In genomic region chr3:63542638-63543408, GRCm38 (mm10) we compare ENCODE assay signal across 40 mouse cellular contexts. TPM values are rescaled to one million over a fixed set of nuclear protein-coding genes. Genes with fewer than 3 reads are reported as not detected.
A peak's percentile ranks its signal among the peaks of the same experiment; 100 is the strongest.
DNase-seq lines count a peak whose midpoint lies in the region; ATAC-seq and TF ChIP-seq lines count a peak whose summit lies in the region.
"Had no signal": no experiment of that assay in that cellular context is flagged by ENCODE, and none has a peak within 500 bp of the region (broad histone marks: within the 10 kb centered on the region; RNA-seq: fewer than 3 reads in every experiment).

No protein-coding gene starts in this region.

- CTCF ChIA-PET in Patski (lab: Charles Lee), result interaction anchor here (1.0 to 1.7 kb wide), 3 partner anchors 11 to 245 kb away, joined by 3 to 6 read pairs (median 3); no protein-coding TSS in a partner anchor

- in situ Hi-C loops in Patski (cut with MboI; ENCODE audit: low pct_unique_long_range_greater_than_20kb), result no loop called here

- DNase-seq in kidney, postnatal 10 days, result no peak
- peak; percentile 14 for DNase-seq in lung, postnatal 36 days
- no peak for DNase-seq in lung, adult 18-20 months
- DNase-seq in Patski (ENCODE audit: low read depth, low spot score), result no peak
- no peak for DNase-seq in heart, adult 18-20 months
- DNase-seq: adrenal gland, adult 2 months; adrenal gland, postnatal 36 days; cerebellum, adult 18-20 months; cerebellum, postnatal 14 days; gastrocnemius, adult 2 months; heart, postnatal 10 days; kidney, adult 9 months; liver; lung, postnatal 4 days; thymus, adult 2 months; thymus, postnatal 36 days had no signal

- WGBS in kidney, embryonic 15.5 days, result 53% methylated on average over 4 of the region's 4 CpGs

- H3K9me3 ChIP-seq in kidney, embryonic 15.5 days (replicated peaks), result no peaks in the 10 kb centered on the region
- H3K9me3 ChIP-seq: heart, embryonic 13.5 days; hindbrain, embryonic 10.5 days; hindbrain, embryonic 15.5 days; lung, embryonic 15.5 days; megakaryocyte, embryonic 14.5 days had no signal

- H3K27me3 ChIP-seq in kidney, embryonic 15.5 days, result no peaks in the 10 kb centered on the region
- no peaks in the 10 kb centered on the region for H3K27me3 ChIP-seq in Patski
- H3K27me3 ChIP-seq: heart, embryonic 13.5 days; hindbrain, embryonic 15.5 days; lung, embryonic 15.5 days; megakaryocyte, embryonic 14.5 days had no signal

- no peak overlapping the region for H3K4me3 ChIP-seq in kidney, embryonic 15.5 days (replicated peaks)
- no peak overlapping the region for H3K4me3 ChIP-seq in embryonic fibroblast, embryonic 13.5 days (ENCODE audit: insufficient read depth, low read length)
- H3K4me3 ChIP-seq: erythroblast, embryonic 14.5 days; gastrocnemius, adult 2 months; heart, embryonic 13.5 days; hindbrain, embryonic 10.5 days; hindbrain, embryonic 15.5 days; lung, embryonic 15.5 days; megakaryocyte, embryonic 14.5 days had no signal

- no peak overlapping the region for H3K9ac ChIP-seq in kidney, embryonic 15.5 days
- H3K9ac ChIP-seq: heart, embryonic 13.5 days; hindbrain, embryonic 15.5 days; liver, embryonic 14.5 days; lung, embryonic 15.5 days had no signal

- POLR2A ChIA-PET in Patski (lab: Charles Lee), result no interaction called here

- peak; percentile 54; the same call in 1 of the 2 replicates for ATAC-seq in kidney, embryonic 15.5 days (replicated peaks; ENCODE audit: low FRiP score)
- ATAC-seq in Patski, result peak; percentile 69
- ATAC-seq: activated CD4-positive, CD25-positive, alpha-beta regulatory T cell, adult 4 months; forebrain, embryonic 16.5 days; inflammation-experienced regulatory T-cells, adult 6 months; midbrain, embryonic 16.5 days had no signal

- H3K4me1 ChIP-seq in kidney, embryonic 15.5 days, result 0 out of 2 replicates have a peak, but pooled peaks cover 5% of the 10 kb centered on the region
- no peaks in the 10 kb centered on the region for H3K4me1 ChIP-seq in embryonic fibroblast, embryonic 13.5 days (ENCODE audit: control insufficient read depth, insufficient read depth, low read length)
- H3K4me1 ChIP-seq: hindbrain, embryonic 10.5 days; hindbrain, embryonic 15.5 days; megakaryocyte, embryonic 14.5 days had no signal

- H3K27ac ChIP-seq in kidney, embryonic 15.5 days, result 0 out of 2 replicates have a peak overlapping the region, but pooled peaks have one; percentile 54
- peak overlapping the region; percentile 26; the same call in 1 of the 2 replicates for H3K27ac ChIP-seq in embryonic fibroblast, embryonic 13.5 days (ENCODE audit: insufficient read depth, low read length)
- H3K27ac ChIP-seq: gastrocnemius, adult 2 months; heart, embryonic 13.5 days; hindbrain, embryonic 10.5 days; hindbrain, embryonic 15.5 days; liver, embryonic 14.5 days; lung, embryonic 15.5 days had no signal

- no peak for TF ChIP-seq CTCF in Patski (IDR thresholded peaks at IDR 0.05)
- TF ChIP-seq CTCF in embryonic fibroblast, embryonic 13.5 days (IDR thresholded peaks at IDR 0.05; ENCODE audit: borderline replicate concordance, insufficient read depth, low read length), result no peak

- no peak for TF ChIP-seq POLR2A in embryonic fibroblast, embryonic 13.5 days (IDR thresholded peaks at IDR 0.05; ENCODE audit: low read depth, low read length)

- H3K4me2 ChIP-seq in kidney, embryonic 15.5 days, result no peak overlapping the region
- H3K4me2 ChIP-seq: heart, embryonic 13.5 days; hindbrain, embryonic 15.5 days; lung, embryonic 15.5 days had no signal

- no peaks in the 10 kb centered on the region for H3K36me3 ChIP-seq in kidney, embryonic 15.5 days
- H3K36me3 ChIP-seq: heart, embryonic 13.5 days; hindbrain, embryonic 10.5 days; hindbrain, embryonic 15.5 days; lung, embryonic 15.5 days had no signal

RNA-seq across cellular contexts. Expression of gene Gm34302, which starts 59.1 kb away (rescaled TPM):
- polyA plus RNA-seq in kidney, embryonic 15.5 days (2015; fragmentation: Nextera tagmentation; extraction: Ambion mirVana), result not detected in 2 replicates
- not detected for polyA plus RNA-seq in Patski (2021)
- not detected in 2 replicates for polyA plus RNA-seq in embryonic fibroblast, embryonic 13.5 days (2011; ENCODE audit: insufficient read length, low read depth, missing spikeins)
- 100 to 1,000 TPM; 816 to 963 TPM for total RNA-seq in heart, adult 18-20 months (2021)
- total RNA-seq: adrenal gland, adult 2 months; adrenal gland, postnatal 36 days; layer of hippocampus, adult 18-20 months; layer of hippocampus, postnatal 10 days; left cerebral cortex, adult 18-20 months; left cerebral cortex, postnatal 14 days; MEL; neutrophil, adult 5-6 weeks had no signal
- polyA plus RNA-seq: activated CD4-positive, CD25-positive, alpha-beta regulatory T cell, adult 4 months; adrenal gland, adult 2 months; brain, embryonic 14.5 days; cortical plate, adult 2 months; erythroblast, embryonic 14.5 days; forebrain, embryonic 11.5 days; forebrain, embryonic 16.5 days; heart, embryonic 13.5 days; hindbrain, embryonic 10.5 days; hindbrain, embryonic 15.5 days; inflammation-experienced regulatory T-cells, adult 6 months; limb, embryonic 11.5 days; liver, embryonic 14.5 days; lung, embryonic 15.5 days; midbrain, embryonic 16.5 days; neural tube, embryonic 11.5 days; thymus, adult 2 months had no signal
